Mouse (Mus musculus) mesoderm, embryonic 11.5 days (tissue): ENCODE data around the gene Wdr83os.
"Not testable (repeated sequence)": the region's sequence is repeated elsewhere in the genome, so short reads cannot be mapped to it uniquely, and the experiment has no call there.

Experiments
- DNase-seq: peaks from one replicate; pipeline ENCODE4 v3.0.0-alpha.2; 2012; ENCODE audit warnings: low read depth, low spot score

Gene Wdr83os

DNA sequence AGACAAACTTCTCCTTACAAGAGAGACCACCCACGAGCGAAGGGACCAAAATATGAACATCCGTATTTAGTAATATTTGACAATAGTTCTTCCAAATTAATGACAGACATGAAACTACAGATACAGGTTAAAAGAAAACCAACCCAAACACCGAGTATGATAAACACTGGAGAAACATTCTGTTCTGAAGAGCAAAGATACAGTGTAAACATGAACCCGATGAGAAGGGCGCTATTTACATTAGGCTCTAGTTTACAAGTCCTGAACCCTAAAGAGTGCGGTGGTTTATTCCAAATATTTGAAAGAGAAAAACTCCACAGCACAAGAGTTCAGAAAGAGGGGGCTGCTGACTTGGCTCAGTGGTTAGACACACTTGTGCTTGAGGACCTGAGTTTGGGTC, 36.4 kb downstream of the Wdr83os start:
- no peak for DNase-seq

DNA sequence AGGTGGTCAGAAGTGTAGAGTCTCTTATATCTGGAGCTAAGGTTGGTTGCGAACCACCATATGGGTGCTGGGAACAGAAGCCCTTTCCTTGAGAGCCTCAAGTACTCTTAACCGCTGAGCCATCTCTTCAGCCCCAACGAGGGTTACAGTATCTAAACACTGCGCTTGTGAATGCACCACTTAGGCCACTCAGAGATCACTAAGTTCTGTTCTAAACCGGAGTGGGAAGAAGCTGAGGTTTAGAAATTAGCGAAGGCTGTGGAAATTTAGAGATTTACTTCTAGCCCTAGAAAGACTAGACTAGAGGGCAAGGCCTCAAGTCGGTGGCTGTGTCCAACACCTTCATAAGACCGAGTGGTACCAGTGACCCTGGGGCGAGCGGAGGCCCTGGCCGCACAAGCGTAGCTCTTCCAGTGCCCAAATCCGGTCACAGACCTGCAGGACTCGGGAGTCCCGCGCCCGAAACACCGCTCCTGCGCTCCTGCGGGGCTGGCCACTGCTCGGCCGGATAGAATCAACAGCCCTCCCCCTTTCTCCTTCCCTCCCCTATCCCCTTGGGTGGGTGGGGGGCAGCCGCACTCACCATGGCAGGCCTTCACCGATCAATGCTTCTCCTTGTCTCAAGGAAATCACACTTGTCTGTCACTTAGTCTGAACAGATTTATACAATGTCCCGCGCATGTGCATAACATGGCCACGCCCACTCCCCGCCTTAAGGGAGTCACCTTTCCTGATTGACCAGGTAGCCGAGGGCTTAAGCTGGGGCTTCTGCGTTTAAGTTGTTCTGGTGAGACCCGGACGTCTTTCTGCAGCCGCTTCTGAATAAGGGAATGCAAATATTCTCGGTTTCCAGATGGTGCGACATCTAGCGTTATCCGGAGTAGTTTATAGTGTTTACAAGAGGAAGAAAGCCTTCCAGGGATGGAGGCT, 38.8 kb downstream of the Wdr83os start:
- DNase-seq, result peak; percentile 77

DNA sequence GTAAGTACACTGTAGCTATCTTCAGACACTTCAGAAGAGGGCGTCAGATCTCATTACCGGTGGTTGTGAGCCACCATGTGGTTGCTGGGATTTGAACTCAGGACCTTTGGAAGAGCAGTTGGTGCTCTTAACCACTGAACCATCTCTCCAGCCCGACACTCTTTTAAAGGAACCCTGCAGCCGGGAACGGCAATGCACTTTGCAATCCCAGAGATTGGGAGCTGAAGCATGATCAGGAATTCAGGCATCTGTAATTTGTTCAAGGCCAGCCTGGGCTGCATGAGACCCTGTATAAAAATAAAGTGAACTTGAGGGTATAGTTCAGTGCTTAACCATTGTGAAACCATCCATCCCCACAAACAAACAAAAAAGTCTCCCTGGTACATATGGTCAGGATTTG, 39.7 kb downstream of the Wdr83os start:
- DNase-seq, result not testable (repeated sequence)

DNA sequence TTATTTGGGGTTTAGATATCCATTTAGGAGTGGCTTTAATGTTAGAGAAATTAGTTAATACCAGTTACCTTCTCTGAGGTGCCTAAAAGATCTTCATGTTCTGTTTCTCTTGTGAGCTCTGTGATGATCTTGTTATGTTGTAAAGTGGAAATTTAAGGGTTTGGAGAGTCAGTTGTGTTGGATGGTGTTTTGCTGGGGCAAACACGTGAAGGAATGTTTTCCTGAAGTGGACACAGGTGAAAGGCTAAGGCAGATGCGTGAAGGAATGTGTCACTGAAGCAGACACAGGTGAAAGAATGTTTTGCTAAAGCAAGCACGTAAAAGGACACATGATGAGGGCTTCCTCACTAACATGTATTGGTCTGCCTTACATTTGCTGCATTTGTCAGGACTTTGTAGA, 42.5 kb downstream of the Wdr83os start, which contains the start of gene Zfp791:
Gene Zfp791 (minus strand): TSS at position 101 of the 400 bp plus-strand sequence.
- DNase-seq, result no peak

DNA sequence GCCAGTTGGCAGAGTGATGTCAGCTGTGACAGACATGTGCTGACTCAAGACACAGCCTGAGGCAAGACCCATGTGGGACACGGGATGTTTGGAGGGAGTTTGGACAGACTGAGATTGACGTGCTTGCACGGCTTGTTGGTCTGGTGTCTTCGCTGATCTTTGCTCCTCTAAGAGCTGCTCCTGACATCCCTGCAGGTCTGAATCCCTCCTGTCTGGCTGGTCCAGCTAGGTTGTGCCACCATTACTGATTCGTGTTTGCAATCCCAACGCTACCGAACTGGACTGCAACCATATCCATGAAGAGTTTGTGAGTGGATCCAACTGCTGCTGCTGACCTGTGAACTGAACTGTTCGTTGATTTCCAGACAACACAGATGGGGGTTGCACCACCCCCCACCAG, 43.2 kb downstream of the Wdr83os start:
- DNase-seq, result no peak
